Mouse (Mus musculus) lung, postnatal 0 days (tissue): ENCODE data around the gene Lrmda. TPM values are rescaled to one million over a fixed set of nuclear protein-coding genes. Genes with fewer than 3 reads are reported as not detected.

Experiments
- ATAC-seq: fragments of 200-750 bp; cut with Nextera tagmentation; 2 replicates; pipeline ENCODE4 v1.8.0; 2017; ENCODE audit warnings: moderate library complexity
- DNase-seq: peaks from one replicate; pipeline ENCODE4 v3.0.0-alpha.2; 2016; ENCODE audit warnings: low spot score
- H3K27ac ChIP-seq: fragments of 300-500 bp; sonication (generic); 2 replicates; pipeline ENCODE4 v1.5.1; 2014; ENCODE audit warnings: antibody characterized with exemption, mild to moderate bottlenecking, low read length, mixed read lengths
- H3K27me3 ChIP-seq: fragments of 300-500 bp; sonication (generic); replicated peaks from 2 replicates; pipeline ENCODE4 v1.6.1; 2014; ENCODE audit warnings: low read length, mixed read lengths; ENCODE audit not compliant: insufficient read depth
- H3K36me3 ChIP-seq: fragments of 300-500 bp; sonication (generic); 2 replicates; pipeline ENCODE4 v1.6.1; 2014; ENCODE audit warnings: low read length, mixed read lengths; ENCODE audit not compliant: insufficient read depth
- H3K4me1 ChIP-seq: fragments of 300-500 bp; sonication (generic); 2 replicates; pipeline ENCODE4 v1.6.1; 2014; ENCODE audit warnings: antibody characterized with exemption, low read depth, low read length, mixed read lengths; ENCODE audit not compliant: insufficient read depth
- H3K4me2 ChIP-seq: fragments of 300-500 bp; sonication (generic); replicated peaks from 2 replicates; pipeline ENCODE4 v1.6.1; 2014; ENCODE audit warnings: low read depth, mild to moderate bottlenecking, low read length, moderate library complexity, mixed read lengths
- H3K4me3 ChIP-seq: fragments of 300-500 bp; sonication (generic); 2 replicates; pipeline ENCODE4 v1.5.1; 2014; ENCODE audit warnings: low read depth, low read length
- H3K9ac ChIP-seq: fragments of 300-500 bp; sonication (generic); replicated peaks from 2 replicates; pipeline ENCODE4 v1.6.1; 2014; ENCODE audit warnings: low read depth, mild to moderate bottlenecking
- H3K9me3 ChIP-seq: fragments of 300-500 bp; sonication (generic); 2 replicates; pipeline ENCODE4 v1.6.1; 2016; ENCODE audit warnings: low read length, mixed read lengths
- CTCF ChIP-seq: IDR thresholded peaks from 2 replicates; pipeline ENCODE4 v1.5.1; 2016; ENCODE audit warnings: antibody characterized with exemption, mild to moderate bottlenecking
- EP300 ChIP-seq: IDR thresholded peaks from 2 replicates; pipeline ENCODE4 v1.6.1; 2016; ENCODE audit warnings: antibody characterized with exemption, mild to moderate bottlenecking, control low read depth
- WGBS: fragments of 180-500 bp; shearing (Covaris S2); extraction: QIAGEN DNeasy Blood & Tissue Kit; methylation state at CpG from one replicate; pipeline ENCODE4 v1.1.7; 2014; 5-methylcytosine and 5-hydroxymethylcytosine counted together
- polyA plus RNA-seq: library from polyadenylated mRNA; unstranded; fragments of >200 nt; fragmentation: Nextera tagmentation; extraction: Ambion mirVana; gene quantifications from 2 replicates; pipeline ENCODE4 v1.2.1, GENCODE M21; 2015

The Lrmda gene
- polyA plus RNA-seq, 1 experiment from 2014 or later: 0.86 TPM

GRCm38 (mm10) chr14:22152701-22153100, 133.2 kb downstream of the Lrmda start:
- H3K4me1 ChIP-seq: no peaks in the 10 kb centered on the region
- no peak for DNase-seq
- 47% methylated on average over 13 of the region's 13 CpGs for WGBS
- H3K9me3 ChIP-seq: no peaks in the 10 kb centered on the region
- no peak overlapping the region for H3K4me3 ChIP-seq
- TF ChIP-seq EP300 (no peak), CTCF (no peak)
- no peaks in the 10 kb centered on the region for H3K27me3 ChIP-seq
- H3K9ac ChIP-seq: no peak overlapping the region
- ATAC-seq: no peak
- H3K27ac ChIP-seq: no peak overlapping the region
- H3K4me2 ChIP-seq: no peak overlapping the region
- H3K36me3 ChIP-seq: no peaks in the 10 kb centered on the region

- no peak overlapping the region for H3K27ac ChIP-seq
- no peak for TF ChIP-seq CTCF
- no peak for TF ChIP-seq EP300
- H3K4me3 ChIP-seq: no peak overlapping the region
- H3K4me2 ChIP-seq: no peak overlapping the region
- ATAC-seq (no peak), DNase-seq (no peak)
- no peak overlapping the region for H3K9ac ChIP-seq
- no peaks in the 10 kb centered on the region for H3K9me3 ChIP-seq
- H3K27me3 ChIP-seq: no peaks in the 10 kb centered on the region
- 78% methylated on average over 8 of the region's 8 CpGs for WGBS
- H3K36me3 ChIP-seq: no peaks in the 10 kb centered on the region
- no peaks in the 10 kb centered on the region for H3K4me1 ChIP-seq
Observed at GRCm38 (mm10) chr14:22154096-22154495, 134.6 kb downstream of the Lrmda start.

GRCm38 (mm10) chr14:22155034-22155433, 135.5 kb downstream of the Lrmda start:
- H3K4me1 ChIP-seq: no peaks in the 10 kb centered on the region
- H3K4me3 ChIP-seq: no peak overlapping the region
- no peaks in the 10 kb centered on the region for H3K36me3 ChIP-seq
- 33% methylated on average over 2 of the region's 2 CpGs for WGBS
- DNase-seq (no peak), ATAC-seq (no peak)
- no peak overlapping the region for H3K9ac ChIP-seq
- H3K27ac ChIP-seq: no peak overlapping the region
- TF ChIP-seq EP300: no peak
- TF ChIP-seq CTCF: no peak
- no peak overlapping the region for H3K4me2 ChIP-seq
- H3K9me3 ChIP-seq: no peaks in the 10 kb centered on the region
- H3K27me3 ChIP-seq: no peaks in the 10 kb centered on the region

- Histone ChIP-seq H3K9me3 (no peaks in the 10 kb centered on the region), H3K27ac (no peak overlapping the region), H3K4me3 (no peak overlapping the region), H3K27me3 (no peaks in the 10 kb centered on the region), H3K9ac (no peak overlapping the region), H3K4me2 (no peak overlapping the region), H3K4me1 (no peaks in the 10 kb centered on the region), H3K36me3 (no peaks in the 10 kb centered on the region)
- WGBS: 54% methylated on average over 4 of the region's 4 CpGs
- ATAC-seq: no peak
- no peak for DNase-seq
- TF ChIP-seq CTCF (no peak), EP300 (no peak)
Observed at GRCm38 (mm10) chr14:22155512-22156026, 136.1 kb downstream of the Lrmda start.

DNA sequence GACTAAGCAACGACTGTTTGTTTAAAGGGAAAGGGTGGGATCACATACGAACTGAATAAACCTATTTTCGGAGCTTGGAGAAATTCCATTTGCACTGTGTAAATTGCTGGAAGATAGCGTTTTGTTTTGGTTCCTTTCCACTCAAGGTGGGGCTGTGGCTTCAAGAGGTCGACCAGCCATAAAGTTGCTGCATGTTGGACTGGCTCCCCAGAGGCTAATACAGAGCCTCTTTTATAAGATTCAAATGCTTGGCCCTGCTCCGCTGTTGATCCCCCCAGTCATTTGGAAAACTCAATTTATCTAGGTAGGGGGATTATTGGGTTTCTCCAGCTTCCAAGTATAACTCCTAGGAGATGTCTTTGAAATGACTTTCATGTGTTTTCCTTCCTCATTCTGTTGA, 137.5 kb downstream of the Lrmda start:
- no peaks in the 10 kb centered on the region for H3K36me3 ChIP-seq
- WGBS: 39% methylated on average over 6 of the region's 6 CpGs
- no peak overlapping the region for H3K9ac ChIP-seq
- DNase-seq (no peak), ATAC-seq (no peak)
- H3K27me3 ChIP-seq: no peaks in the 10 kb centered on the region
- H3K27ac ChIP-seq: no peak overlapping the region
- no peak overlapping the region for H3K4me3 ChIP-seq
- no peaks in the 10 kb centered on the region for H3K4me1 ChIP-seq
- TF ChIP-seq EP300: no peak
- TF ChIP-seq CTCF: no peak
- H3K4me2 ChIP-seq: no peak overlapping the region
- no peaks in the 10 kb centered on the region for H3K9me3 ChIP-seq

GRCm38 (mm10) chr14:22161416-22161815, 141.9 kb downstream of the Lrmda start:
- Histone ChIP-seq H3K9me3 (no peaks in the 10 kb centered on the region), H3K36me3 (no peaks in the 10 kb centered on the region), H3K4me2 (no peak overlapping the region), H3K27me3 (no peaks in the 10 kb centered on the region), H3K4me1 (no peaks in the 10 kb centered on the region), H3K9ac (no peak overlapping the region), H3K4me3 (no peak overlapping the region), H3K27ac (no peak overlapping the region)
- 22% methylated on average over 3 of the region's 3 CpGs for WGBS
- DNase-seq (peak; percentile 37), ATAC-seq (no peak)
- no peak for TF ChIP-seq EP300

DNA sequence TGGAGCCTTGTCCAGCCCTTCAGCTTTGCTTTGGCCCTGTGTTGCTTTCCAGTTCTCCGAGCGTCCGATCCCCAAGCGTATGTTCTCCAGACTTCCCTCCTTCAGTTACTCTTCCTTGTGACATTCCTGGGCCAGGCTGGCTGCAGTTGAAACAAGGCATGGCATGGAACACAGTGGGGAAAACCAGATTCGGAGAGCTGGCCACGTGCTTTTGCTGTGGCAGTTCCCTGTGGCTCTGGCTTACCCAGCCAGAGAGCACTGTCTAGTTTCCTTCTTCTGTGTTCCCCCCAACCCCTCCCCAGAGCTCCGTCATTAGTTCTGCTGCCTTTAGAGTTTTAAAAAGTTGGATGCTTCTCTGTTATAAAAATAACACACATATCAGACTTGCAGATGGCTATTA, 147.8 kb downstream of the Lrmda start:
- no peaks in the 10 kb centered on the region for H3K36me3 ChIP-seq
- no peak for ATAC-seq
- DNase-seq: no peak
- H3K9ac ChIP-seq: no peak overlapping the region
- no peak overlapping the region for H3K4me2 ChIP-seq
- no peaks in the 10 kb centered on the region for H3K9me3 ChIP-seq
- no peak overlapping the region for H3K4me3 ChIP-seq
- H3K27me3 ChIP-seq: no peaks in the 10 kb centered on the region
- 59% methylated on average over 7 of the region's 7 CpGs for WGBS
- H3K4me1 ChIP-seq: no peaks in the 10 kb centered on the region
- TF ChIP-seq CTCF: no peak
- no peak for TF ChIP-seq EP300
- H3K27ac ChIP-seq: no peak overlapping the region
